Mouse (Mus musculus) ES-CJ7 (cell line): ENCODE data around the gene Gpatch2.

ENCODE experiments used
- DNase-seq: peaks from one replicate; pipeline ENCODE4 v3.0.0; 2011; ENCODE audit warnings: low read depth, low spot score

Gene Gpatch2

DNA sequence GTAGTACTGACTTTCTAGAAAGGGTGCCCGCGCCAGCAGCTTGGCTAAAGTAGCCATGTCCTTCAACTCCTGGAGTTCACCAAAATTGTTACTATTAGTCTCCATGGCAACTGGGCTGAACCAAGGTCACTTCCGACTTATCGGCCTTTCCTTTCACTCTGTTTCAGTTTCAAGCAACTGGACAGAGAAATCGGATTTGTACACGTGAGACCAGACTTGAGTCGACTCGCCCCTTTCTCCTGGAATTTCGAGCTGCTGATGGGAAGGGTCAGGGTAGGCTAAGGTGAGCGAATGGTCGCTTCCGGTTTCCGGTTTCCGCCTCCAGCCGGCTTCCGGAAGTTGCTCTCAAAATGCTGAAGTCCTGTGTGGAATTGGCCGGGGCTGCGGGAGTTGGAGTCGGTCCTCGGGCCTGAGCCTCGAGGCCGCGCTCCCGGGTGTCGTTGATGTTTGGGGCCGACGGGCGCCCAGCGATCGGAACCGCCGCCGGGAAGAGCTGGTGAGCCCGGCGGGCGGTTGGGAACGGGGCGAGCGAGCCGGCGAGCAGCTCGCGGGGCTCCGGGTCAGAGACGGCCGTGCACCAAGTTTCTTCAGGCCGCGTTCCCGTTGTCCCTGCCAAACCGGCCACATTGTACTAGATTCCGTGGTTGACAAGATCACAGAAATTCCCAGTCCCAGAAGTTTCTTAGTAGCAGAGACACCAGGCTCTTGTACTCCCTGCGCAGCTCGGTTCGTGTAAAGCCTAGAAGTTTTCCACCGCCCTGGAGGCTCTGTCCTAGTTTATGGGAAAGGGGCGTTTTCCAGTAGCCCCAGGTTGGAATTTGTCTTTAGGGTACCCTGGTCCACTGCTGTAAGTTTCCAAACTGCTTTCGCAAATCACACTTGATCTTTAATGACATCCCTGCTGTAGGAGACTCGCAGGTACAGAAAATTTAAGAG lies at the start of gene Gpatch2, which contains the start of gene Spata17:
Gene Gpatch2 (plus strand): TSS at position 328 of the 936 bp plus-strand sequence.
Gene Spata17 (minus strand): TSS at position 285 of the 936 bp plus-strand sequence.
- peak; percentile 91 for DNase-seq

DNA sequence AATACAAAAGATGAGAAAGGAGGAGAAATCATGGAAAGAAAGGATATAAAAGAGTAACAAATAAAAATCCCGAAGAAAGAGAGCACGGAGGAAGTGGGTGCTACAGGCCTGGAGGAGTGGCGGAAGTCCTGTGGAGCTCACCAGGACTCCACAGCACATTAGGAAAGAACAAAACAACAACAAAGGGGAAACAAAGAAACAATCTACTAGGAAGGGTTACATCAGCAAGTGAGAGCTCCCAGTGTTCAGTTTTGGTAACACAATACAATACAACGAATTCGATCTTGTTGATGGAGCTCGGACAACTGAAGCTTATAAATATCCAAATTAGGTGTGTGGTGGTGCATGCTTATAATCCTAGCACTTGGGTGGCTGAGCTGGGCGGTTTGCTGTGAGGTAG lies 45.7 kb upstream of the Gpatch2 start:
- peak; percentile 54 for DNase-seq

DNA sequence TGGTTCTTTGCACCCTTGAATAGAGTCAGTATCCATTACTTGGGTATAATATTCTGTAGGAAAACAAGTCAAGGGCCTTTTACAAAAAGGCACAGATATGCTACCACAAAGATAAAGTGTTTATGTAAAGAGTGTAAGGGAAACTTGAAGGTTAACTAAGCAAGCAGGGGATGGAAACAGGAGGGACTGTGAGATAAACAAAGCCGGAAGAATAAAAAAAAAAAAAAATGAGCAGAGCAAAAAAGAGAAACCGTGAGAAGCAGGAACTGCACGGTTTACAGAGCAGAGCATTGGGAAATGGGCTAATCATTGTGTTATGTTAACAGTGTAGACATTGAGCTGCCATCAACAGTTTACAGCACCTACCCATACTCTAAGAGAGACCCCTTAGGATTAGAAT lies 44.9 kb upstream of the Gpatch2 start:
- no peak for DNase-seq

DNA sequence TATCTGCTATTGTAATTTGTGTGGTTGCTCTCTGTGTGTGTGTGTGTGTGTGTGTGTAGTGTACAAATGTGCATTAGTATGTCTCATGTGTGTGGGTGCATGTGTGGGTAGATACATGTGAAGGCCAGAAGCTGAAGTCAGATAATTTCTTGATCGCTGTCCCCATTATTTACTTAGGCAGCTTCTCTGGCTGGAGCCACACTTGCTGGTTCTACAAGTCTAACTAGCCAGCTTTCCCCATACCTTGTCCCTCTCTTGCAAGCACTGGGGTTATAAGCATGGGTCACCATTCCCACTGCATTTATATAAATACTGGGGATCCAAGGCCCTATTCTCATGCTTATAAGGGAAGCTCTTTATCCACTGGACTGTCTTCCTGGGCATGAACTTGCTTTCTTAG lies 39.3 kb upstream of the Gpatch2 start:
- no peak for DNase-seq

GRCm38 (mm10) chr1:187178546-187178945 lies 36.8 kb upstream of the Gpatch2 start:
- DNase-seq, result peak; percentile 70

GRCm38 (mm10) chr1:187205506-187205905 lies 9.8 kb upstream of the Gpatch2 start:
- DNase-seq, result no peak

GRCm38 (mm10) chr1:187209496-187209895 lies 5.8 kb upstream of the Gpatch2 start:
- DNase-seq, result no peak

- peak; percentile 63 for DNase-seq
These were observed 4.6 kb upstream of the Gpatch2 start for GRCm38 (mm10) chr1:187210736-187211135.

DNA sequence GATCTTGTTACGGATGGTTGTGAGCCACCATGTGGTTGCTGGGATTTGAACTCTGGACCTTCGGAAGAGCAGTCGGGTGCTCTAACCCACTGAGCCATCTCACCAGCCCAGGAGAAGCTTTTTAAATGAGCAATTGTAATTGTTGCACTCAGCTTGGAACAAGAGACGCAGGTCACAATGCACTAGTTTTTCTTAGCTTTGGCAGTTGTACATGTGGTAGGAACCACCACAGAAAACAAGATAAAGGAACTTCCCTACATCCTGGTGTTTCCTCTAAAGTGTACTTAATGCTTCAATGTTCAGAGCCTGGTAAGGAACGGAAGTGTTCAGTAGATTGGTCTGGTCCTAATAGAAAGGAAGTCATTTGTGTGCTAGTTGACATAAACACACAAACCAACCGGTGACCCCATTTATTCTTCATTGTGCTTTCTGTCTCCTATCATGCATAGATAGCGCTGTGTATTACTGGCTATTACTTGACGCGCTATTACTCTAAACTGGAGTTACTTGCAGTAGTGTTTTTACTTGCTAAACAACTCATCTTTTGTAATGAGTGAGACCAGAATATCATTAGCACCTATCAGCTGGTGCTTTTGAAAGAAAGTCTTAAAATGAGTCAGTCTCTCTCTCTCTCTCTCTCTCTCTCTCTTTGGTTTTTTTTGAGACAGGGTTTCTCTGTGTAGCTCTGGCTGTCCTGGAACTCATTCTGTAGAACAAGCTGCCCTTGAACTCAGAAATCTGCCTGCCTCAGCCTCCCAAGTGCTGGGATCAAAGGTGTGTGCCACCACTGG lies 1.5 kb downstream of the Gpatch2 start:
- no peak for DNase-seq

- no peak for DNase-seq
These were observed 5.4 kb downstream of the Gpatch2 start for GRCm38 (mm10) chr1:187220756-187221155.

- DNase-seq, result no peak
These were observed 11.2 kb downstream of the Gpatch2 start for GRCm38 (mm10) chr1:187226328-187227025.

GRCm38 (mm10) chr1:187228414-187229146 lies 13.3 kb downstream of the Gpatch2 start:
- no peak for DNase-seq

GRCm38 (mm10) chr1:187230255-187230654 lies 14.9 kb downstream of the Gpatch2 start:
- no peak for DNase-seq

DNA sequence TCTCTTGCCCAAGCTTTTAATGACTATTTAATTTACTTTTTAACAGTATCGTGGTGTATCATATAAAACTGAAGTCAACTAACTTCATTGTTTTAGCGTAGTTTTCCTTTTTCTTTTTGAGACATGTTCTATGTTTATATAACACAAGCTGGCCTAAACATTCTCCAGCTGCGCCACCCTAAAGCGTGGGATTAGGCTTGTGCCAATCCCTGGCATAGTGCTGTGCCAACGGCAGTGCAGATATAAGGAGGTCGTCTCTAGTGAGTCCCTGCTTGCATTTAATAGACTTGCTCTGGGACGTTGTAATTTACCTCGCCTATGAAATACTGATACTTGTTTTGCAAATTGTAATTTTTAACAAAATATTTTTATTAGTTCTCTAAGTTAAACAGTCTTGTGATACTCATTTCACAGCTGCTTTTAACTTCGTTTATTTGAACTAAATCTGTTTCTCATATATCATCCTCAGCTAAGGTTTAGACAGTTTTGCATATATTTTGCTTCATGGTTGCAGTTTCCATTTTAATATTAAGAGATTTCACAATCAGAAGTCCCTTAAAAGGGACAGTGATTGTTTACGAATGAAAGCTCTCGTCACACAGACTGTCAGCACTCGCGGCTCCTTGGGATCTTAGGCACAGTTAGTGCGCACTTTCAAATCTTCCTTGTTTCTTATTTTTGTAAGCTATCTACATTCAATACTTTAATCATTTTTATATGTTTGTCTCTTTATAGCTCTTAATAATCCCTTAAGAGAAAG lies 17.1 kb downstream of the Gpatch2 start:
- DNase-seq, result no peak

GRCm38 (mm10) chr1:187232996-187233615 lies 17.8 kb downstream of the Gpatch2 start:
- DNase-seq, result peak; percentile 59

- DNase-seq, result no peak
These were observed 19.9 kb downstream of the Gpatch2 start for GRCm38 (mm10) chr1:187235161-187235560.

DNA sequence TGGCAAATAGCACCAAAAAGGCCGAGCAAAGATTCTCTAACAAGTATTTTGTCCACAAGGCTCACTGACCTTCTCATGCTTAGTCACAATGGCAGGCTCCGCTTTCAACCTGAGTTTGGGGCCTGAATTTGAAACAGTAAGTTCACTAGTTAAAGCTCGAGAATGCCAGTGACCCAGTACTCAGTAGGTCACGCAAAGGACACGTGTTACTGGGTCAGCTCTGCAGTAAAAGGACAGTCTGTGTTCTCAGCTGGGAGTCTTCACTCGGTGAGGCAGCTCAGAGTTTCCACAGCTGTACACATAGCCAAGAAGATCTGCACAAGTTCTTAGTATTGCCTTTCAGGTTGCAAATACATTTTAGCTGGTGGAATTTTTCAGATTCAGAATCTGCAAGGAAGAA lies 21.0 kb downstream of the Gpatch2 start:
- no peak for DNase-seq

DNA sequence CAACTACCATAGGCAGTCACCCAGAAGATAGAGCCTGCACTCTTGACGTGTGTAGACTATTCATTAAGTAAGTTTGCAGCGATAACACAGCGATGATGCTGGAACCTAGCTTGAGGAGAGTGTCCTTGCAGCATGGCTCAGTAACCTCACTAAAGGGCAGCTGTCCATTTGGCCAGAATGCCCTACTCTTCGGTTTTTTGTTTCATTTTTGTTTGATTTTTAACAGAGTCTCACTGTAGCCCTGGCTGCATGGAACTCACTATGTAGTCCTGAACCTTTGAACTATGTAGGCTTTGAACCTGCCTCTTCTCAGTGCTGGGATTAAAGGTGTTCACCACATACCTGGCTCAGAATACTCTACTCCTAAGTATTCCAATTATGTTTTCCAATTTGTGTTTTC lies 22.8 kb downstream of the Gpatch2 start:
- no peak for DNase-seq

GRCm38 (mm10) chr1:187240304-187240703 lies 25.0 kb downstream of the Gpatch2 start:
- DNase-seq, result no peak

DNA sequence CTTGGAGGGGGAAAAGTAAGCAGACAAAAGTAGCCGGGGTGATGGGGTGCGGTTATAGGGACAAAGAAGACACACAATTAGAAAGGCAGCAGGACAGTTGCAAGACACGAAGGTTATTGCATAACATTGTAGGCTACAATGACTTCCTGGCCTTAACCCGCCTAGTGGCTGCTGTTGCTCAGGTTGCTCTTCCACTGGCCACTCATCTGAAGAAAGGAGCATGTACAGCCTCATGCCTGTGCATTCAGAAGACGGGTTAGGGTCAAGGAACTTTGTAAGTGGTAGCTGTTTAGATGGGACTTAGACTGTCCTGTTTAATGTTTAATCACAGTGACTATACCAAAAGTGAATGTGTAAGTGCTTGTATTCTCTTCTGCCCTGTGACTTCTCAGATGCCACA lies 26.0 kb downstream of the Gpatch2 start:
- no peak for DNase-seq
